Mouse (Mus musculus) lung, embryonic 14.5 days (tissue): ENCODE data around the gene Tram2. TPM values are rescaled to one million over a fixed set of nuclear protein-coding genes. Genes with fewer than 3 reads are reported as not detected.

Experiments used
- ATAC-seq: fragments of 200-750 bp; cut with Nextera tagmentation; 2 replicates; pipeline ENCODE4 v1.8.0; 2017; ENCODE audit warnings: mild to moderate bottlenecking, moderate TSS enrichment, moderate library complexity; ENCODE audit not compliant: insufficient read depth
- DNase-seq: peaks from one replicate; pipeline ENCODE4 v3.0.0-alpha.2; 2015
- H3K27ac ChIP-seq: fragments of 300-500 bp; sonication (generic); 2 replicates; pipeline ENCODE4 v1.5.1; 2014; ENCODE audit warnings: low read depth, mild to moderate bottlenecking, moderate library complexity
- H3K27me3 ChIP-seq: fragments of 300-500 bp; sonication (generic); 2 replicates; pipeline ENCODE4 v1.6.1; 2014; ENCODE audit warnings: low read length, control low read depth; ENCODE audit not compliant: insufficient read depth
- H3K36me3 ChIP-seq: fragments of 300-500 bp; sonication (generic); 2 replicates; pipeline ENCODE4 v1.6.1; 2014; ENCODE audit warnings: control low read depth; ENCODE audit not compliant: insufficient read depth
- H3K4me1 ChIP-seq: fragments of 300-500 bp; sonication (generic); 2 replicates; pipeline ENCODE4 v1.6.1; 2014; ENCODE audit warnings: antibody characterized with exemption, control low read depth; ENCODE audit not compliant: insufficient read depth
- H3K4me2 ChIP-seq: fragments of 300-500 bp; sonication (generic); 2 replicates; pipeline ENCODE4 v1.6.1; 2014; ENCODE audit warnings: mild to moderate bottlenecking
- H3K4me3 ChIP-seq: fragments of 300-500 bp; sonication (generic); 2 replicates; pipeline ENCODE4 v1.5.1; 2014; ENCODE audit warnings: low read depth, low read length
- H3K9ac ChIP-seq: fragments of 300-500 bp; sonication (generic); 2 replicates; pipeline ENCODE4 v1.6.1; 2014
- H3K9me3 ChIP-seq: fragments of 300-500 bp; sonication (generic); 2 replicates; pipeline ENCODE4 v1.6.1; 2016; ENCODE audit warnings: low read depth, low read length, control low read depth
- CTCF ChIP-seq: IDR thresholded peaks from 2 replicates; pipeline ENCODE4 v1.5.1; 2016; ENCODE audit warnings: antibody characterized with exemption, low read depth
- WGBS: fragments of 180-500 bp; shearing (Covaris S2); extraction: QIAGEN DNeasy Blood & Tissue Kit; methylation state at CpG from one replicate; pipeline ENCODE4 v1.1.7; 2014; 5-methylcytosine and 5-hydroxymethylcytosine counted together
- polyA plus RNA-seq: library from polyadenylated mRNA; unstranded; fragments of >200 nt; fragmentation: Nextera tagmentation; extraction: Ambion mirVana; gene quantifications from 2 replicates; pipeline ENCODE4 v1.2.1, GENCODE M21; 2014

Gene Tram2
- polyA plus RNA-seq, 1 experiment from 2014 or later, result 11.5 TPM

GRCm38 (mm10) chr1:20997881-20998389 lies 81.1 kb downstream of the Tram2 start:
- Histone ChIP-seq H3K4me1 (peaks cover 11% of the 10 kb centered on the region; the same call in 1 of the 2 replicates), H3K4me3 (no peak overlapping the region), H3K4me2 (no peak overlapping the region), H3K36me3 (peaks cover 30% of the 10 kb centered on the region), H3K9ac (no peak overlapping the region), H3K9me3 (no peaks in the 10 kb centered on the region), H3K27me3 (no peaks in the 10 kb centered on the region), H3K27ac (no peak overlapping the region)
- ATAC-seq (no peak), DNase-seq (no peak)
- TF ChIP-seq CTCF, result no peak
- 54% methylated on average over 13 of the region's 13 CpGs for WGBS

DNA sequence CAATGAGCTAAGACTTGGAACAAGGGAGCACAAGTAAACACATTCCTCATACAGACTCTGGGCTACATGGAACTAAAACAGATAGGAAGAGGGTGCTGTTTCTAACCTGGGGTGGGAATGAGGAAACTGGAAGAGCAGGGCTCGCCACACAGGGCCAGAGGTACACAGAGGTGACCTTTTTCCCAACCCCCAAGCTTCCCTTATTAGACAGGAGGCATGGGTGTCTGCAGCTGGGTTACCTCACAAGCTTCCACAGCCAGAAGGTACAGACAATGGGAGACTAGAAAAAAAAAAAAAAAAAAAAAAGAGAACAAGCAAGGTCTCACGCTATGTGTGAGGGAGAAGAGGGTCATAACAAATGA lies 81.7 kb downstream of the Tram2 start:
- DNase-seq, result no peak
- Histone ChIP-seq H3K4me3 (no peak overlapping the region), H3K9ac (no peak overlapping the region), H3K4me1 (peaks cover 11% of the 10 kb centered on the region; the same call in 1 of the 2 replicates), H3K27ac (no peak overlapping the region), H3K4me2 (no peak overlapping the region), H3K36me3 (peaks cover 24% of the 10 kb centered on the region), H3K9me3 (no peaks in the 10 kb centered on the region), H3K27me3 (no peaks in the 10 kb centered on the region)
- ATAC-seq, result no peak
- no peak for TF ChIP-seq CTCF
- WGBS, result 60% methylated on average over 2 of the region's 2 CpGs

DNA sequence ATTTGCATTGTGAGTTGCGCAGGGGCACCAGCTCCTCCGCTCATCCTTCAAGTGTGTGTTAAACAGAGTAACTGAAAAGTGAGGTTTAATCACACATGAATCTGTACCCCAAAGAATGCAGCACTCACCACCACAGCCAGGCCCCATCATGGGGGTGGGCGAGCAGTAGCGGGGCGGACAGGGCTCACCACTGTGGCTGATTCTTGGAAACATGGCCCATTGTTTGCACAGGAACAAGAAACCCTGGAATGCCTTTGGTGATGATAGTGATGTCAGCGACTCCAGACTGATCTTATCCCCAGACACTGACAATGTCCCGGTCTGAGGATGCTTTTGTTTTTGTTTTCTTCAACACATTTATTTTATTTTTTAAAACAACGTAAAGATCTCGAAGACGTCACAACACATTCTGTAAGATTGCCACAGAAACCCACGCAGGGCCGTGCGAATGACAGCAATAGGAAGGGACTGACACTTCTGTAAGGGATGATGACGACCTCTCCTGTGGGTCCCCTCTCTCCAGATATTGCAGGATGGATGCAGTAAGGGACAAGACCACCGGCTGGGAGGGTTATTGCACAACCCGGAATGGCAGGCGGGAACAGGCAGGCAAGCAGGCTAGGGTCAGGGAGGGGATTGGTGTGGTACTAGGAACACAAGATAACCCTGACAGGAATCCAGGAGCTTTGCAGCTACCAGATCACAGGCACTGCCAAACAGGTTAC lies 82.3 kb downstream of the Tram2 start:
- Histone ChIP-seq H3K4me1 (peaks cover 11% of the 10 kb centered on the region; the same call in 1 of the 2 replicates), H3K9me3 (no peaks in the 10 kb centered on the region), H3K9ac (no peak overlapping the region), H3K36me3 (peaks cover 23% of the 10 kb centered on the region), H3K27ac (no peak overlapping the region), H3K27me3 (no peaks in the 10 kb centered on the region), H3K4me2 (no peak overlapping the region), H3K4me3 (no peak overlapping the region)
- no peak for TF ChIP-seq CTCF
- WGBS, result 29% methylated on average over 17 of the region's 17 CpGs
- peak; percentile 39 for DNase-seq
- ATAC-seq, result peak; percentile 33

GRCm38 (mm10) chr1:20995331-20995986 lies 83.6 kb downstream of the Tram2 start:
- Histone ChIP-seq H3K27me3 (no peaks in the 10 kb centered on the region), H3K4me2 (no peak overlapping the region), H3K9ac (no peak overlapping the region), H3K4me3 (no peak overlapping the region), H3K36me3 (peaks cover 16% of the 10 kb centered on the region), H3K4me1 (peaks cover 11% of the 10 kb centered on the region; the same call in 1 of the 2 replicates), H3K27ac (no peak overlapping the region), H3K9me3 (no peaks in the 10 kb centered on the region)
- TF ChIP-seq CTCF, result no peak
- DNase-seq, result peak; percentile 8
- ATAC-seq, result 0 out of 2 replicates have a peak, but pooled peaks have one; percentile 30
- 50% methylated on average over 7 of the region's 7 CpGs for WGBS

DNA sequence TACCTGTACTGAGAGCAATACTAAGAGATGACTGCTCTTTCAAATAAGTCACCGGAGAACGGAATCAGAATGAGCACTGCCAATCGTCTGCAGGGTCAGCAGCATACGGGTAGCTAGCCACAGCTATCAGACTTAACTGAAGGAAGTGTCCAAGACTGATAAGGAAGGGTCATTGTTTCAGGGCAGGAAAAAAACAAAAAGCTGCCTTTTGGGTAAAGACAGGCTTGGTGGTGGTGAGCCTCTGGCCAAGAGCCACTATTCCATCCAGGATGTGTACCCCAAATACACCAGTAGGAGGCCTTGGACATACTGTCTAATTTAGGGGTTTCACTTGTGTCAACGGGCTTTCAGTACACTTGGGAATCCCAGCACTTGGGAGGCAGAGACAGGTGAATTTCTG lies 84.7 kb downstream of the Tram2 start:
- H3K27me3 ChIP-seq, result no peaks in the 10 kb centered on the region
- H3K27ac ChIP-seq, result no peak overlapping the region
- ATAC-seq, result no peak
- H3K9ac ChIP-seq, result no peak overlapping the region
- WGBS, result 79% methylated on average over 5 of the region's 5 CpGs
- H3K4me2 ChIP-seq, result no peak overlapping the region
- no peaks in the 10 kb centered on the region for H3K9me3 ChIP-seq
- TF ChIP-seq CTCF, result no peak
- peaks cover 11% of the 10 kb centered on the region; the same call in 1 of the 2 replicates for H3K4me1 ChIP-seq
- no peak overlapping the region for H3K4me3 ChIP-seq
- peaks cover 5% of the 10 kb centered on the region; the same call in 1 of the 2 replicates for H3K36me3 ChIP-seq
- DNase-seq, result no peak

DNA sequence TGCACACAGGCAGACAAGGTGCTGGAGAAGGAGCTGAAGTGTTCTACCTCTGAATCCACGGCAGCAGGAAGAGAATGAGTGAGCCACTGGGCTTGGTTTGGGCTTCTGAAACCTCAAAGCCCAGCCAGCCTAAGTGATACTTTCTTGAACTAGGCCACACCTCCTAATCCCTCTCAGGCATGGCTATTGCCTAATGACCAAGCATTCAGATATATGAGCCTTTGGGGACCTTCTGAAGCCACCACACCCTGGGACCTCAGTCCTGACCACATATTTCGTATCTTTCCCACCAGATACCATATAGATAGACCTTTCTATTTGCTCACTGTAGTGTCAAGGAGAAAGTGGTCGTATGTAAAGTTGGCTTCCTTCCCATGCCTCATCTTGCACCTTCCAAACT lies 85.3 kb downstream of the Tram2 start:
- 72% methylated on average over 3 of the region's 3 CpGs for WGBS
- ATAC-seq (no peak), DNase-seq (no peak)
- no peak overlapping the region for H3K9ac ChIP-seq
- no peaks in the 10 kb centered on the region for H3K9me3 ChIP-seq
- H3K27ac ChIP-seq, result no peak overlapping the region
- no peak overlapping the region for H3K4me3 ChIP-seq
- TF ChIP-seq CTCF, result no peak
- peaks cover 4% of the 10 kb centered on the region; the same call in 1 of the 2 replicates for H3K36me3 ChIP-seq
- peaks cover 11% of the 10 kb centered on the region; the same call in 1 of the 2 replicates for H3K4me1 ChIP-seq
- H3K4me2 ChIP-seq, result no peak overlapping the region
- H3K27me3 ChIP-seq, result no peaks in the 10 kb centered on the region

DNA sequence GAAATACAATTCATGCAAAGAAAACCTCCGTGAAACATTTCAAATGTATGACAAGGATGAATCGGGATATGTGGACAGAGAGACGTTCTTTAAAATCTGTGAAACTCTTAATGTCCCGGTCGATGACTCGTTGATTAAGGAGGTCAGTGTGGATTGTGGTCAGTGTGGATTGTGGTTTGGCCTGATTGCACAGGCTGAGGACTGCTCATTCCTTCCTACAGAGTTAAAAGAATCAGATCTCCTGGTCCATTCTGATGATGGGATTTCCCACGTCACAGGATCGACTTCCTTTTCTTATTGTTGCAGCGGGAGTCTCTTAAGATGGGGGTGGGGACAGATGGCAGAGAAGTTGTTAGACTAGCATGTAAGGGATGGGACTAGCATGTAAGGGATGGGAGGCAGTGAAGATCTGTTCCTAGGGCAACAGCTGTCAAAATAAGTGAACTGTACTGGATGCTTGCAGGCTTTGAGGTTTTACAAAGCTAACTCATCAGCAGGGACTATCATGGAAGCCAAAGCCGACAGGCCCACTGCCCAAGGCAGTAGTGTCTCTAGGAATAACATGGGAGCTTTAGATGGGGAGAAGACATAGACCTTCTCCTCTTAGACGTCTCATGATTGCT lies 89.5 kb downstream of the Tram2 start:
- Histone ChIP-seq H3K4me1 (no peaks in the 10 kb centered on the region), H3K36me3 (no peaks in the 10 kb centered on the region), H3K4me3 (no peak overlapping the region), H3K9ac (no peak overlapping the region), H3K9me3 (no peaks in the 10 kb centered on the region), H3K4me2 (no peak overlapping the region), H3K27ac (no peak overlapping the region), H3K27me3 (no peaks in the 10 kb centered on the region)
- TF ChIP-seq CTCF, result no peak
- ATAC-seq (no peak), DNase-seq (no peak)
- WGBS, result 85% methylated on average over 11 of the region's 11 CpGs
